Mouse (Mus musculus) hindbrain, postnatal 0 days (tissue): ENCODE data around the gene Efcab8. TPM values are rescaled to one million over a fixed set of nuclear protein-coding genes. Genes with fewer than 3 reads are reported as not detected.

Source experiments
- ATAC-seq: fragments of 200-750 bp; cut with Nextera tagmentation; 2 replicates; pipeline ENCODE4 v1.8.0; 2017; ENCODE audit warnings: mild to moderate bottlenecking, moderate TSS enrichment, moderate library complexity
- DNase-seq: peaks from one replicate; pipeline ENCODE4 v3.0.0-alpha.2; 2015; ENCODE audit warnings: low spot score
- H3K27ac ChIP-seq: fragments of 300-500 bp; sonication (generic); 2 replicates; pipeline ENCODE4 v1.5.1; 2014; ENCODE audit warnings: mild to moderate bottlenecking
- H3K27me3 ChIP-seq: fragments of 300-500 bp; sonication (generic); 2 replicates; pipeline ENCODE4 v1.6.1; 2014; ENCODE audit warnings: low read length, mixed read lengths; ENCODE audit not compliant: insufficient read depth
- H3K36me3 ChIP-seq: fragments of 300-500 bp; sonication (generic); 2 replicates; pipeline ENCODE4 v1.6.1; 2014; ENCODE audit warnings: low read length, mixed read lengths; ENCODE audit not compliant: insufficient read depth
- H3K4me1 ChIP-seq: fragments of 300-500 bp; sonication (generic); 2 replicates; pipeline ENCODE4 v1.6.1; 2014; ENCODE audit warnings: antibody characterized with exemption, low read length, mixed read lengths; ENCODE audit not compliant: insufficient read depth
- H3K4me2 ChIP-seq: fragments of 300-500 bp; sonication (generic); 2 replicates; pipeline ENCODE4 v1.6.1; 2014; ENCODE audit warnings: low read depth, mild to moderate bottlenecking, low read length, moderate library complexity, mixed read lengths
- H3K4me3 ChIP-seq: fragments of 300-500 bp; sonication (generic); 2 replicates; pipeline ENCODE4 v1.5.1; 2014; ENCODE audit warnings: low read length
- H3K9ac ChIP-seq: fragments of 300-500 bp; sonication (generic); replicated peaks from 2 replicates; pipeline ENCODE4 v1.6.1; 2014; ENCODE audit warnings: mild to moderate bottlenecking, low read length, moderate library complexity, mixed read lengths
- H3K9me3 ChIP-seq: fragments of 300-500 bp; sonication (generic); 2 replicates; pipeline ENCODE4 v1.6.1; 2016; ENCODE audit warnings: low read length, mixed read lengths
- CTCF ChIP-seq: IDR thresholded peaks from 2 replicates; pipeline ENCODE4 v1.5.1; 2016; ENCODE audit warnings: antibody characterized with exemption, control low read depth, low read depth
- WGBS: fragments of 180-500 bp; shearing (Covaris S2); extraction: QIAGEN DNeasy Blood & Tissue Kit; methylation state at CpG from one replicate; pipeline ENCODE4 v1.1.7; 2014; 5-methylcytosine and 5-hydroxymethylcytosine counted together
- polyA plus RNA-seq: library from polyadenylated mRNA; unstranded; fragments of >200 nt; fragmentation: Nextera tagmentation; extraction: Ambion mirVana; gene quantifications from 2 replicates; pipeline ENCODE4 v1.2.1, GENCODE M21; 2015
- total RNA-seq: library from RNA; depleted of rRNA; stranded (reverse); fragments of >200 nt; gene quantifications from 2 replicates; pipeline ENCODE4 v1.2.3, GENCODE M21; 2014

The Efcab8 gene
- total and polyA plus RNA-seq, 2 experiments from 2014 or later: 0.04 TPM; not detected in 1

- Histone ChIP-seq H3K9ac (no peak overlapping the region), H3K4me3 (no peak overlapping the region), H3K36me3 (no peaks in the 10 kb centered on the region), H3K27me3 (no peaks in the 10 kb centered on the region), H3K9me3 (no peaks in the 10 kb centered on the region), H3K4me2 (no peak overlapping the region), H3K4me1 (no peaks in the 10 kb centered on the region), H3K27ac (no peak overlapping the region)
- ATAC-seq: no peak
- DNase-seq: no peak
- WGBS: 74% methylated on average over 3 of the region's 3 CpGs
- TF ChIP-seq CTCF: no peak
These were observed 68.7 kb downstream of the Efcab8 start for GRCm38 (mm10) chr2:153848389-153848788.

- 82% methylated on average over 6 of the region's 6 CpGs for WGBS
- ATAC-seq (peak; percentile 18; the same call in 1 of the 2 replicates), DNase-seq (peak; percentile 42)
- no peaks in the 10 kb centered on the region for H3K9me3 ChIP-seq
- no peak overlapping the region for H3K9ac ChIP-seq
- no peaks in the 10 kb centered on the region for H3K4me1 ChIP-seq
- no peaks in the 10 kb centered on the region for H3K27me3 ChIP-seq
- H3K36me3 ChIP-seq: no peaks in the 10 kb centered on the region
- peak; percentile 58 for TF ChIP-seq CTCF
- H3K4me2 ChIP-seq: no peak overlapping the region
- no peak overlapping the region for H3K4me3 ChIP-seq
- no peak overlapping the region for H3K27ac ChIP-seq
These were observed 70.8 kb downstream of the Efcab8 start for GRCm38 (mm10) chr2:153850351-153851029.

DNA sequence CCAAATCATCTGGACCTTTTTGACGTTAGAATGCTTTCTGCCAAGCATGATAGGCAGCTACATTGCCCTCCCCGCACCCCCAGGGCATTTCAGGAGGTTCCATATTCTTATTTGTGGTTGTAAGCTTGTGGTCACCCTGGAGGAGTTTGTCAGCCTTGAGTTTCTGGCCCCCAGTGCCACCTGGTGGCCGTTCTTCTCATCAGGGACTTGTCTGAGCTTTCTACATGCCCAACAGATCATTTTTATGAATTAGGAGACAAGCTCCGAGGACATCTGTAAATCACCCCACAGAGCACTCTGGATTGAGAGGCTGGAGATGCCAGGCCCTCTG is 71.3 kb downstream of the Efcab8 start:
- ATAC-seq (peak; percentile 29; the same call in 1 of the 2 replicates), DNase-seq (peak; percentile 57)
- no peaks in the 10 kb centered on the region for H3K9me3 ChIP-seq
- no peaks in the 10 kb centered on the region for H3K36me3 ChIP-seq
- no peaks in the 10 kb centered on the region for H3K4me1 ChIP-seq
- H3K4me3 ChIP-seq: no peak overlapping the region
- no peak overlapping the region for H3K4me2 ChIP-seq
- no peak overlapping the region for H3K9ac ChIP-seq
- 48% methylated on average over 4 of the region's 4 CpGs for WGBS
- H3K27ac ChIP-seq: no peak overlapping the region
- H3K27me3 ChIP-seq: no peaks in the 10 kb centered on the region
- peak; percentile 51; the same call in 1 of the 2 replicates for TF ChIP-seq CTCF

DNA sequence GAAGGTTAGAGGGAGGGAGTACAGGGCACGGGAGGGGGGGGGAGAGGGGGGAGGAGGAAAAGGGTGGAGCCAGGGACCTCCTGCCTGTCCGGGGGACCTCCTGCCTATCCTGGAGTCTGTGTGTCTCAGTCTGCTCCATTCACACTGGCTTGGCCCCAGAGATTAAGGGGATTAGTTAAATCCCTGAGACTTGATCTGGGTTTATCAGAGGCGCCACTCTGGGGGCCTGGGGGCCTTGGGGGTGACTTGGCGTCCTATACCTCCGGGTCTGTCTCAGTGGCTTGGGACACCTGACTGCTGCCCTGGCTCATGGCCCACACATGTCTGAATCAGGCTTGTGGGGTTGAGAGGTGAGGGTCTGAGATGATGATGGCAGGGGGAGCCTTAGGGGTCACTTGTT is 73.8 kb downstream of the Efcab8 start:
- H3K9ac ChIP-seq: no peak overlapping the region
- no peak overlapping the region for H3K4me3 ChIP-seq
- WGBS: 13% methylated on average over 5 of the region's 5 CpGs
- TF ChIP-seq CTCF: no peak
- no peak for ATAC-seq
- H3K9me3 ChIP-seq: no peaks in the 10 kb centered on the region
- H3K27me3 ChIP-seq: no peaks in the 10 kb centered on the region
- no peak overlapping the region for H3K4me2 ChIP-seq
- H3K36me3 ChIP-seq: no peaks in the 10 kb centered on the region
- no peak overlapping the region for H3K27ac ChIP-seq
- no peaks in the 10 kb centered on the region for H3K4me1 ChIP-seq
- no peak for DNase-seq

GRCm38 (mm10) chr2:153859581-153859980 is 79.8 kb downstream of the Efcab8 start:
- TF ChIP-seq CTCF: no peak
- H3K9me3 ChIP-seq: no peaks in the 10 kb centered on the region
- DNase-seq (no peak), ATAC-seq (no peak)
- H3K4me2 ChIP-seq: no peak overlapping the region
- no peaks in the 10 kb centered on the region for H3K36me3 ChIP-seq
- H3K27ac ChIP-seq: no peak overlapping the region
- no peak overlapping the region for H3K4me3 ChIP-seq
- H3K9ac ChIP-seq: no peak overlapping the region
- WGBS: 63% methylated on average over 2 of the region's 2 CpGs
- H3K4me1 ChIP-seq: no peaks in the 10 kb centered on the region
- no peaks in the 10 kb centered on the region for H3K27me3 ChIP-seq

DNA sequence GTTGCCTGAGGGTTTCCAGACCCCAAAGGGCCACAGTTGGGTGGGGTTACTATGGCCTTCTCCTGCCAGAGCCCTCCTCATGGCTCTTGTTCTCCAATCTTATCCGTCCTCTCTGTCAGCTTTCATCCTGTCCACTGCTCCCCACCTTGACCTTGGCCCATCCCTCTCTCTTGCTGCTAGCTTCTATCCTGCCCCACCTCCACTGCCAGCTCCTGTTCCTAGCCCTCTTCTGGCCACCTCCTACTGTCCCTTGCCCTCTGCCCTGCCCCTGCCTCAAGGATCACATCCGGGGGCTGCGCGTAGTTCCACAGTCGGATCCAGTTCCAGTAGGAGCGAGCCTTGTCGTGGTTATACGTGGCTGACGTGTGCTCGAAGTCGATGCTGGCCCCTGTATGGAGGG is 80.6 kb downstream of the Efcab8 start:
- Histone ChIP-seq H3K4me2 (no peak overlapping the region), H3K4me3 (no peak overlapping the region), H3K27ac (no peak overlapping the region), H3K4me1 (no peaks in the 10 kb centered on the region), H3K9me3 (no peaks in the 10 kb centered on the region), H3K9ac (no peak overlapping the region), H3K27me3 (no peaks in the 10 kb centered on the region), H3K36me3 (no peaks in the 10 kb centered on the region)
- DNase-seq: no peak
- no peak for ATAC-seq
- WGBS: 92% methylated on average over 11 of the region's 11 CpGs
- TF ChIP-seq CTCF: no peak

- no peak for DNase-seq
- WGBS: 64% methylated on average over 3 of the region's 3 CpGs
- no peaks in the 10 kb centered on the region for H3K9me3 ChIP-seq
- no peak overlapping the region for H3K27ac ChIP-seq
- no peaks in the 10 kb centered on the region for H3K27me3 ChIP-seq
- H3K4me2 ChIP-seq: no peak overlapping the region
- no peak for TF ChIP-seq CTCF
- H3K4me1 ChIP-seq: no peaks in the 10 kb centered on the region
- no peak overlapping the region for H3K9ac ChIP-seq
- H3K36me3 ChIP-seq: no peaks in the 10 kb centered on the region
- ATAC-seq: no peak
- H3K4me3 ChIP-seq: no peak overlapping the region
These were observed 81.0 kb downstream of the Efcab8 start for GRCm38 (mm10) chr2:153860715-153861114.
